Mouse (Mus musculus) kidney, adult 2 months (tissue): ENCODE measurements around the gene Whrn.

ENCODE experiments used
- CTCF ChIP-seq: fragments of 200-500 bp; conservative IDR thresholded peaks from 2 replicates; pipeline ENCODE4 v1.5.1; 2011; ENCODE audit warnings: low read depth, mild to moderate bottlenecking, control low read depth, low read length, moderate library complexity, mixed read lengths; ENCODE audit not compliant: insufficient read depth, insufficient read length
- POLR2A ChIP-seq: fragments of 200-500 bp; IDR thresholded peaks from one replicate; pipeline ENCODE4 v1.6.1; 2011; ENCODE audit warnings: low read depth, low read length, control low read depth

- TF ChIP-seq CTCF (peak; percentile 85), POLR2A (no peak)
Measured at GRCm38 (mm10) chr4:63508232-63508631, 12.4 kb upstream of the Whrn start.
